Mouse (Mus musculus): ENCODE measurements around the gene Rnf213. TPM values are rescaled to one million over a fixed set of nuclear protein-coding genes. Genes with fewer than 3 reads are reported as not detected.

Rnf213 gene
- polyA plus RNA-seq, 1 experiment from 2014 or later: 12.5 TPM

- Histone ChIP-seq H3K4me1 (ENCODE audit: insufficient read depth) (no peaks in the 10 kb centered on the region), H3K4me3 (ENCODE audit: low read depth, low read length) (no peak overlapping the region), H3K9ac (no peak overlapping the region), H3K27ac (ENCODE audit: low read depth) (no peak overlapping the region), H3K27me3 (ENCODE audit: insufficient read depth, low read length) (no peaks in the 10 kb centered on the region), H3K36me3 (ENCODE audit: insufficient read depth) (peaks cover 38% of the 10 kb centered on the region), H3K4me2 (no peak overlapping the region), H3K9me3 (ENCODE audit: low read depth, low read length) (no peaks in the 10 kb centered on the region)
- peak; percentile 50 for DNase-seq
- no peak for ATAC-seq (ENCODE audit: insufficient read depth)
- peak; percentile 42 for TF ChIP-seq CTCF (IDR thresholded peaks at IDR 0.05; ENCODE audit: low read depth)
- WGBS: 77% methylated on average over 19 of the region's 19 CpGs
These were observed 43.3 kb downstream of the Rnf213 start for GRCm38 (mm10) chr11:119435880-119436872.

- H3K36me3 ChIP-seq (ENCODE audit: insufficient read depth): peaks cover 33% of the 10 kb centered on the region
- TF ChIP-seq CTCF (IDR thresholded peaks at IDR 0.05; ENCODE audit: low read depth): no peak
- 62% methylated on average over 8 of the region's 8 CpGs for whole genome bisulfite sequencing
These were observed 45.9 kb downstream of the Rnf213 start for GRCm38 (mm10) chr11:119438776-119439175.

DNA sequence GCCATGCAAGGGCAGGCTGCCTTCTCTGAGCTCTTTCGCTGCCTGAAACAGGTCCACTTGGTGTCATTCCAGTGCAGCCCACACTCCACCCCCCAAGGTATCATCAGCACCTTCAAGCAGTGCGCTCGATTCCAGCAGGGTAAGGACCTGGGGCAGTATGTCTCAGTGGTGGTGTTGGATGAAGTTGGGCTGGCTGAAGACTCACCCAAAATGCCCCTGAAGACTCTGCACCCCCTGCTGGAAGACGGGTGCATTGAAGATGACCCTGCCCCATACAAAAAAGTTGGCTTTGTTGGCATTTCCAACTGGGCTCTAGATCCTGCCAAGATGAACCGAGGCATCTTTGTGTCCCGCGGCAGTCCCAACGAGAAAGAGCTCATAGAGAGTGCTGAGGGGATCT lies 49.3 kb downstream of the Rnf213 start:
- no peaks in the 10 kb centered on the region for H3K27me3 ChIP-seq (ENCODE audit: insufficient read depth, low read length)
- H3K27ac ChIP-seq (ENCODE audit: low read depth): no peak overlapping the region
- no peak overlapping the region for H3K4me3 ChIP-seq (ENCODE audit: low read depth, low read length)
- ATAC-seq (ENCODE audit: insufficient read depth) (no peak), DNase-seq (no peak)
- no peak overlapping the region for H3K9ac ChIP-seq
- 0 out of 2 replicates have a peak, but pooled peaks have one; percentile 25 for TF ChIP-seq CTCF (IDR thresholded peaks at IDR 0.05; ENCODE audit: low read depth)
- no peaks in the 10 kb centered on the region for H3K9me3 ChIP-seq (ENCODE audit: low read depth, low read length)
- peaks cover 14% of the 10 kb centered on the region; the same call in 1 of the 2 replicates for H3K36me3 ChIP-seq (ENCODE audit: insufficient read depth)
- no peaks in the 10 kb centered on the region for H3K4me1 ChIP-seq (ENCODE audit: insufficient read depth)
- WGBS: 87% methylated on average over 8 of the region's 8 CpGs
- H3K4me2 ChIP-seq: no peak overlapping the region

More at GRCm38 (mm10) chr11:119438776-119439175, 45.9 kb downstream of the Rnf213 start:
- peak; percentile 63 for DNase-seq
- no peak overlapping the region for H3K27ac ChIP-seq (ENCODE audit: low read depth)
- no peaks in the 10 kb centered on the region for H3K4me1 ChIP-seq (ENCODE audit: insufficient read depth)
- H3K9ac ChIP-seq: no peak overlapping the region
- H3K4me2 ChIP-seq: no peak overlapping the region
- no peak overlapping the region for H3K4me3 ChIP-seq (ENCODE audit: low read depth, low read length)
- ATAC-seq (ENCODE audit: insufficient read depth): no peak
- H3K9me3 ChIP-seq (ENCODE audit: low read depth, low read length): no peaks in the 10 kb centered on the region
- no peaks in the 10 kb centered on the region for H3K27me3 ChIP-seq (ENCODE audit: insufficient read depth, low read length)

DNA sequence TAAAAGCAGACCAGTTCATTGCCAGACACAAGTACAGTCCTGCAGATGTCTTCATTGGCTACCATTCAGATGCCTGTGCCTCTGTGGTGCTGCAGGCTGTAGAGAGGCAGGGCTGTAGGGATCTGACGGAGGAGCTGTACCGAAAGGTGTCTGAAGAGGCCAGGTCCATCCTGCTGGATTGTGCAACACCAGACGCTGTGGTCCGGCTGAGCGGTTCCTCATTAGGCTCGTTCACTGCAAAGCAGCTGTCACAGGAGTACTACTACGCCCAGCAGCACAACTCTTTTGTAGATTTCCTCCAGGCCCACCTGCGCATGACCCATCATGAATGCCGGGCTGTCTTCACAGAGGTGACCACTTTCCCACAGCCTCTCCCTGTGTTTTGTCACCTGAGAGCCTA lies 50.5 kb downstream of the Rnf213 start:
- H3K27me3 ChIP-seq (ENCODE audit: insufficient read depth, low read length): no peaks in the 10 kb centered on the region
- H3K4me2 ChIP-seq: no peak overlapping the region
- H3K4me1 ChIP-seq (ENCODE audit: insufficient read depth): no peaks in the 10 kb centered on the region
- no peak overlapping the region for H3K9ac ChIP-seq
- DNase-seq: no peak
- no peak for ATAC-seq (ENCODE audit: insufficient read depth)
- H3K9me3 ChIP-seq (ENCODE audit: low read depth, low read length): no peaks in the 10 kb centered on the region
- no peak overlapping the region for H3K4me3 ChIP-seq (ENCODE audit: low read depth, low read length)
- peaks cover 6% of the 10 kb centered on the region; the same call in 1 of the 2 replicates for H3K36me3 ChIP-seq (ENCODE audit: insufficient read depth)
- no peak overlapping the region for H3K27ac ChIP-seq (ENCODE audit: low read depth)
- TF ChIP-seq CTCF (IDR thresholded peaks at IDR 0.05; ENCODE audit: low read depth): no peak
- WGBS: 82% methylated on average over 9 of the region's 9 CpGs

- no peak overlapping the region for H3K4me3 ChIP-seq (ENCODE audit: low read depth, low read length)
- no peak overlapping the region for H3K4me2 ChIP-seq
- no peaks in the 10 kb centered on the region for H3K4me1 ChIP-seq (ENCODE audit: insufficient read depth)
- H3K9me3 ChIP-seq (ENCODE audit: low read depth, low read length): no peaks in the 10 kb centered on the region
- 81% methylated on average over 4 of the region's 4 CpGs for WGBS
- no peak for TF ChIP-seq CTCF (IDR thresholded peaks at IDR 0.05; ENCODE audit: low read depth)
- ATAC-seq (ENCODE audit: insufficient read depth) (no peak), DNase-seq (no peak)
- no peaks in the 10 kb centered on the region for H3K27me3 ChIP-seq (ENCODE audit: insufficient read depth, low read length)
- no peak overlapping the region for H3K9ac ChIP-seq
- H3K36me3 ChIP-seq (ENCODE audit: insufficient read depth): peaks cover 16% of the 10 kb centered on the region; the same call in 1 of the 2 replicates
- H3K27ac ChIP-seq (ENCODE audit: low read depth): no peak overlapping the region
These were observed 63.2 kb downstream of the Rnf213 start for GRCm38 (mm10) chr11:119456097-119456496.

DNA sequence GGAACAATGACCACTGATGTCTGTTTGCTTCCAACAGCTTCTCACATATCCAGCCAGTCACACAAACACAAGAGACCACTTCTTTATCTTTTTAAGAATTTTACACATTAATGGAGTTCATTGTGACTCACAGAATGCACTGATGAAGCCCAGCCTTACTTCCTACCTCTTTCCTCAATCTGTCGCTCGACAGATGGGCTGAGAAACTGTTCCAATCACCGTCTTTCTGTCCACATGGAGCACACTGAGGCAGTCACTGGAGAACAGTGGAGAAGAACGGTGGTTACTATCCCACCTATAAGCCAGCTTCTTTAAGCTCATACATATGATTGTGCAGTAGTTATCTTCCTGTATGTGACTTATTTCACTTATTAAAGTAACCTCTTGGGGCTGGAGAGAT lies 85.0 kb downstream of the Rnf213 start:
- 88% methylated on average over 4 of the region's 4 CpGs for WGBS
- Histone ChIP-seq H3K27me3 (ENCODE audit: insufficient read depth, low read length) (no peaks in the 10 kb centered on the region), H3K9ac (no peak overlapping the region), H3K4me3 (ENCODE audit: low read depth, low read length) (no peak overlapping the region), H3K27ac (ENCODE audit: low read depth) (no peak overlapping the region), H3K36me3 (ENCODE audit: insufficient read depth) (peaks cover 49% of the 10 kb centered on the region), H3K4me1 (ENCODE audit: insufficient read depth) (no peaks in the 10 kb centered on the region), H3K4me2 (no peak overlapping the region), H3K9me3 (ENCODE audit: low read depth, low read length) (no peaks in the 10 kb centered on the region)
- no peak for DNase-seq
- TF ChIP-seq CTCF (IDR thresholded peaks at IDR 0.05; ENCODE audit: low read depth): no peak
- no peak for ATAC-seq (ENCODE audit: insufficient read depth)

Measured in lung, embryonic 14.5 days (tissue).